Mouse (Mus musculus) right cerebral cortex, postnatal 25 days (tissue): ENCODE data around the gene Mageb16.

Experiments used
- DNase-seq: peaks from one replicate; pipeline ENCODE4 v3.0.0; 2022

Gene Mageb16

DNA sequence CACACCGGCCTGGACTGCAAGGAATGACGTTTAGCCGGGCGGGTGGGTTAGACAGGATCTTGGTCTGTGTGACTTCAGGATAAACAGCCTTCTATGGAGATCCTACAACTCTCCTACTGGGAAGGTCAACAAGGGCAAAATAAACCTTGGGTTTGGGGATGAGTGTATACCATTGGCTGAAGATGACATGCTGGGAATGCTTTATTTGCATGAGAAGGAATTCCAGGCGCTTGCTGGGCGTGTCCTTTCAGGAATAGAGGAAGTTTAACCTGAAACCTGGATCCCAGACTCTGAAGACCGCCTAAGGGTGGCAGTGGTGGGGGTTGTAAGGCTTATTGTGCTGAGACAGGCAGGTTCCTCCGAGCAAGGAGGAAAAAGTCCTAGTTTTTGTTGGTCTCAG, at the start of gene Mageb16:
TSS of gene Mageb16 (minus strand) at position 25 of the 400 bp plus-strand sequence.
- DNase-seq = no peak

DNA sequence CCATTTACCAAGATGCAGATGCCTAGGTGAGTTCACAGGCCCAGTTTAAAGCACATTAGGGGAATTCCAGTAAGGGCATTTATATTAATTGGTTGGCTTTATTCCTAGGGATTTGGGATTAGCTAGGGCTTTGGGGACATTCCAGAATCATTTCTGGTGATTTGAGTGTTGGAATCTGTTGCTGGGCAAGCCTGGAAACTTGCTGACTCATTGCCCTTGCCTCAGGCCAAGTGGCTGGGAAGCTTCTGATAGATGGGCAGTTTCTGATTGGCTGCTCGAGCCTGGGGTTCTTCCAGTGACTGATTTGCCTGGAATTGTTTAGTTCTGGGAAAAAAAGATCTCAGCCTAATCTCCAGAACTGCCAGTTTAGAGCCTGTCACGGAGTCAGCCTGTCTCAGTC, 20.1 kb downstream of the Mageb16 start:
- no peak for DNase-seq

DNA sequence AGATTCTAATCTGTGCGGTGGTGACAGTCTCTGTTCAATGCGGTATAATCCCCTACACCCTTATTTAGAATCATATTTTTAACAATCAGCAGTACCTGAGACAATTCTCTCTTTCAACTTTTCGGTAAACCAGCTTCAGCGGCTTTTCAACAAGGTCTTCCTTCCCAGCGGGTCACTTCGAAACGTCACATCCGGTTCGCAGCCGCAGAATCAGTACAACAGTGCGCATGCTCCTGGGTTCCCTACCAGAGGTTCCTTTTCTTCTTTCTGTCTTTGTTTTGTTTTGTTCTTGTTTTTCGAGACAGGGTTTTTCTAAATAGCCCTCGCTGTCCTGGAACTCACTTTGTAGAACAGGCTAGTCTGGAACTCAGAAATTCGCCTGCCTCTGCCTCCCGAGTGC, 35.8 kb downstream of the Mageb16 start:
- no peak for DNase-seq

DNA sequence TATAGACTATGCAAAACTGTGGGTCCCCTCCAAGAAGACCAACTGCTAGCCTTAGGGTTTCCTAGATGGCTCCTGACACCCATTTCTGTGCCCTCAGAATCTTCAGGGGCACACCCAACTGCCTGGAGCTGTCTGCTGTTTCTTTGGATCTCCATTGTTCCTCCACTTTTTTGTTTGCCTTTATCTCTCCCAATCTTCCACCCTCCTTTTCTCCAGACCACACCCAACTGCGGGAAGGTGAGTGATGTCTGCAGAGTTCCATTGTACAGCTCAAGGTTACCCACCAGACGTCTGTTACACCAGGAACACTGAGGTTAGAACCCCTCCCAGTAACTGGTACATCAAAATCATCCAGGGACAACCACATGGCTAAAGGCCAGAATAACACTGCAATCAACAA, 64.8 kb downstream of the Mageb16 start:
- no peak for DNase-seq
